26 mouse cellular contexts compared by ENCODE assay signal in the genomic region with DNA sequence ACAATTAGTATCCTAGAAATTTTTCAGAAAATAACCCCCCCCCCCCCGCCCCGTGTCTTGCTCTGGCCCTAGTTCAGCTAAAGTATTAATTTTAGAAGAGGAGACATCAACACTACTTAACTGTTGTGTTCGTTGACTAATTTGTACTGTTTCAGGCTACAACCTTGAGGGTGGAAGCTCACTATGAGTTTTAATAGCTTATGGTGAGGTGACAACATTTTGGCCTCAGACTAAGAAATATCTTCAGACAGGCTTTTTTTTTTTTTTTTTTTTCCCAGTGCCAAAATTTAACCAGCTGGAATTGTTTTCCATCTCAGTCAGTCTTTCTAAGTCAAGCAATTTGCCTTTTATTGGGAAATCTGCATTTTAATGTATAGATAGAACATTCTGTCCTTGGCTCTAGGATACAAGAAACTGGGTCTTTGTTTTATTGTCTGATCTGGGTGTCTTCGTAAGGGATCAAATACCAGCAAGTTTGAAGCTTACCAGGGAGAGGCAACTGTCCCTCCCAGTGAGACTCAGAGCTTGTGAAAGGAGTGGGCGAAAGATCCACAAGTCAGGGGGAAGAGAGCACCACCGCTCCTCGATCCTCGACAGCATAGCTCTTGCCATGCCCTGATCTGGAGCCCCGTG. TPM values are rescaled to one million over a fixed set of nuclear protein-coding genes. Genes with fewer than 3 reads are reported as not detected.
DNase-seq lines count a peak whose midpoint lies in the region; ATAC-seq and TF ChIP-seq lines count a peak whose summit lies in the region.
"Had no signal": no experiment of that assay in that cellular context is flagged by ENCODE, and none has a peak within 500 bp of the region (broad histone marks: within the 10 kb centered on the region; RNA-seq: fewer than 3 reads in every experiment).

No protein-coding gene starts in this region.

- H3K27ac ChIP-seq in lung, embryonic 14.5 days (ENCODE audit: low read depth), result no peak overlapping the region
- H3K27ac ChIP-seq in lung, embryonic 16.5 days (ENCODE audit: low read length), result peak overlapping the region; percentile 79
- no peak overlapping the region for H3K27ac ChIP-seq in midbrain, embryonic 11.5 days (ENCODE audit: low read depth, low read length)
- no peak overlapping the region for H3K27ac ChIP-seq in midbrain, embryonic 13.5 days
- H3K27ac ChIP-seq: embryonic facial prominence, embryonic 13.5 days; embryonic facial prominence, embryonic 15.5 days; forebrain, embryonic 10.5 days; forebrain, embryonic 12.5 days had no signal

- H3K27me3 ChIP-seq in lung, embryonic 14.5 days (ENCODE audit: insufficient read depth, low read length), result no peaks in the 10 kb centered on the region
- no peaks in the 10 kb centered on the region for H3K27me3 ChIP-seq in lung, embryonic 16.5 days (ENCODE audit: control insufficient read depth, insufficient read depth, low read depth, low read length)
- H3K27me3 ChIP-seq in midbrain, embryonic 11.5 days (ENCODE audit: control insufficient read depth, insufficient read depth, low read length), result peaks cover 6% of the 10 kb centered on the region; the same call in 1 of the 2 replicates
- H3K27me3 ChIP-seq in midbrain, embryonic 13.5 days, result peaks cover 11% of the 10 kb centered on the region
- H3K27me3 ChIP-seq: embryonic facial prominence, embryonic 13.5 days; embryonic facial prominence, embryonic 15.5 days; forebrain, embryonic 12.5 days; Patski had no signal

- H3K4me3 ChIP-seq in lung, embryonic 14.5 days (ENCODE audit: low read depth, low read length), result no peak overlapping the region
- H3K4me3 ChIP-seq in lung, adult 2 months (replicated peaks; ENCODE audit: extremely low read depth, low read depth, low read length), result no peak overlapping the region
- no peak overlapping the region for H3K4me3 ChIP-seq in lung, embryonic 16.5 days (ENCODE audit: low read length)
- H3K4me3 ChIP-seq in midbrain, embryonic 11.5 days (ENCODE audit: low read depth, low read length), result no peak overlapping the region
- no peak overlapping the region for H3K4me3 ChIP-seq in midbrain, embryonic 13.5 days (replicated peaks)
- H3K4me3 ChIP-seq: embryonic facial prominence, embryonic 13.5 days; embryonic facial prominence, embryonic 15.5 days; erythroblast, embryonic 14.5 days; forebrain, embryonic 10.5 days; forebrain, embryonic 12.5 days had no signal

- no peak overlapping the region for H3K9ac ChIP-seq in lung, embryonic 14.5 days
- no peak overlapping the region for H3K9ac ChIP-seq in lung, embryonic 16.5 days (ENCODE audit: low read length)
- no peak overlapping the region for H3K9ac ChIP-seq in midbrain, embryonic 11.5 days (ENCODE audit: low read length)
- no peak overlapping the region for H3K9ac ChIP-seq in midbrain, embryonic 13.5 days (replicated peaks)
- H3K9ac ChIP-seq: embryonic facial prominence, embryonic 13.5 days; embryonic facial prominence, embryonic 15.5 days; forebrain, embryonic 12.5 days had no signal

- H3K36me3 ChIP-seq in lung, embryonic 14.5 days (ENCODE audit: insufficient read depth), result no peaks in the 10 kb centered on the region
- H3K36me3 ChIP-seq in lung, embryonic 16.5 days (ENCODE audit: control insufficient read depth, insufficient read depth, low read length), result no peaks in the 10 kb centered on the region
- no peaks in the 10 kb centered on the region for H3K36me3 ChIP-seq in midbrain, embryonic 11.5 days (ENCODE audit: control insufficient read depth, insufficient read depth, low read length)
- no peaks in the 10 kb centered on the region for H3K36me3 ChIP-seq in midbrain, embryonic 13.5 days
- H3K36me3 ChIP-seq: embryonic facial prominence, embryonic 13.5 days; embryonic facial prominence, embryonic 15.5 days; forebrain, embryonic 10.5 days; forebrain, embryonic 12.5 days; G1E had no signal

- WGBS in lung, embryonic 14.5 days, result 80% methylated on average over 9 of the region's 9 CpGs
- 72% methylated on average over 9 of the region's 9 CpGs for WGBS in lung, adult 2 months
- 70% methylated on average over 9 of the region's 9 CpGs for whole genome bisulfite sequencing in lung, embryonic 16.5 days
- 74% methylated on average over 9 of the region's 9 CpGs for WGBS in midbrain, embryonic 11.5 days
- WGBS in midbrain, embryonic 13.5 days, result 80% methylated on average over 9 of the region's 9 CpGs

- peak; percentile 21 for DNase-seq in lung, embryonic 14.5 days
- DNase-seq in lung, adult 2 months, result no peak
- no peak for DNase-seq in lung, postnatal 14 days
- DNase-seq in midbrain, embryonic 11.5 days (ENCODE audit: low spot score, missing footprints), result peak; percentile 31
- DNase-seq: adrenal gland, postnatal 10 days; adrenal gland, postnatal 25 days; B cell, adult 2 months; cerebellum, adult 11 months; cerebellum, adult 18-20 months; cerebellum, adult 8-10 months; cerebellum, adult 9-11 months; cerebellum, postnatal 14 days; cerebellum, postnatal 36 days; embryo, embryonic 11 days had no signal

- no peak for ATAC-seq in lung, embryonic 14.5 days (ENCODE audit: insufficient read depth)
- peak; percentile 74 for ATAC-seq in lung, embryonic 16.5 days (ENCODE audit: low read depth)
- ATAC-seq in midbrain, embryonic 11.5 days (ENCODE audit: low FRiP score), result no peak
- no peak for ATAC-seq in midbrain, embryonic 13.5 days
- ATAC-seq: CD4-positive, CD25-positive, alpha-beta regulatory T cell, adult 4 months; forebrain, embryonic 14.5 days; forebrain, embryonic 16.5 days; Patski had no signal

- no peak overlapping the region for H3K4me2 ChIP-seq in lung, embryonic 14.5 days
- no peak overlapping the region for H3K4me2 ChIP-seq in lung, embryonic 16.5 days (ENCODE audit: low read depth, low read length)
- no peak overlapping the region for H3K4me2 ChIP-seq in midbrain, embryonic 11.5 days
- no peak overlapping the region for H3K4me2 ChIP-seq in midbrain, embryonic 13.5 days (replicated peaks)
- H3K4me2 ChIP-seq: embryonic facial prominence, embryonic 13.5 days; embryonic facial prominence, embryonic 15.5 days; forebrain, embryonic 12.5 days had no signal

- TF ChIP-seq POLR2A in lung, adult 2 months (IDR thresholded peaks at IDR 0.05; ENCODE audit: borderline replicate concordance, extremely low read depth, low read depth, low read length), result no peak

- H3K9me3 ChIP-seq in lung, embryonic 14.5 days (ENCODE audit: low read depth, low read length), result no peaks in the 10 kb centered on the region
- H3K9me3 ChIP-seq in lung, embryonic 16.5 days (ENCODE audit: control insufficient read depth, low read length), result no peaks in the 10 kb centered on the region
- H3K9me3 ChIP-seq in midbrain, embryonic 11.5 days (ENCODE audit: control insufficient read depth, low read length), result 0 out of 2 replicates have a peak, but pooled peaks cover 3% of the 10 kb centered on the region
- no peaks in the 10 kb centered on the region for H3K9me3 ChIP-seq in midbrain, embryonic 13.5 days
- H3K9me3 ChIP-seq: embryonic facial prominence, embryonic 15.5 days; forebrain, embryonic 12.5 days; G1E had no signal

- TF ChIP-seq CTCF in lung, embryonic 14.5 days (IDR thresholded peaks at IDR 0.05; ENCODE audit: low read depth), result no peak
- TF ChIP-seq CTCF in lung, adult 2 months (IDR thresholded peaks at IDR 0.05; ENCODE audit: insufficient read depth, low read length), result no peak

- H3K4me1 ChIP-seq in lung, embryonic 14.5 days (ENCODE audit: insufficient read depth), result no peaks in the 10 kb centered on the region
- no peaks in the 10 kb centered on the region for H3K4me1 ChIP-seq in lung, adult 2 months (ENCODE audit: control insufficient read depth, insufficient read depth, low read length)
- 0 out of 2 replicates have a peak, but pooled peaks cover 3% of the 10 kb centered on the region for H3K4me1 ChIP-seq in lung, embryonic 16.5 days (replicated peaks; ENCODE audit: control insufficient read depth, insufficient read depth, low read length)
- H3K4me1 ChIP-seq in midbrain, embryonic 11.5 days (ENCODE audit: control insufficient read depth, insufficient read depth, low read length), result no peaks in the 10 kb centered on the region
- 0 out of 2 replicates have a peak, but pooled peaks cover 6% of the 10 kb centered on the region for H3K4me1 ChIP-seq in midbrain, embryonic 13.5 days (replicated peaks)
- H3K4me1 ChIP-seq: embryonic facial prominence, embryonic 13.5 days; embryonic facial prominence, embryonic 15.5 days had no signal

RNA-seq across cellular contexts. Expression of gene Mylk, which starts 19.1 kb away (rescaled TPM):
- 117 and 122 TPM in 2 replicates for polyA plus RNA-seq in lung, embryonic 14.5 days (2014; fragmentation: Nextera tagmentation; extraction: Ambion mirVana)
- 208 and 233 TPM in 2 replicates for polyA plus RNA-seq in lung, adult 2 months (2012; rRNA removed)
- polyA plus RNA-seq in lung, embryonic 16.5 days (2015; fragmentation: Nextera tagmentation; extraction: Ambion mirVana), result 141 and 144 TPM in 2 replicates
- 6.9 TPM in 2 replicates for polyA plus RNA-seq in midbrain, embryonic 11.5 days (2014; fragmentation: Nextera tagmentation; extraction: Ambion mirVana)
- polyA plus RNA-seq in midbrain, embryonic 13.5 days (2015; fragmentation: Nextera tagmentation; extraction: Ambion mirVana), result 3.7 and 3.9 TPM in 2 replicates
- polyA plus RNA-seq: CD4-positive, CD25-positive, alpha-beta regulatory T cell, adult 4 months; erythroblast, embryonic 14.5 days; G1E had no signal

Comparison
In these comparisons a context has a peak if more than half of its experiments do, and no peak if none do; other contexts are left out.
1. DNase-seq: peak in lung, embryonic 14.5 days (single experiment) and midbrain, embryonic 11.5 days (single experiment); none in lung, adult 2 months (single experiment) and lung, postnatal 14 days (single experiment).
2. RNA of gene Mylk, which starts 19.1 kb away (polyA plus RNA-seq): 208 to 233 TPM in lung, adult 2 months, 141 to 144 TPM in lung, embryonic 16.5 days and 117 to 122 TPM in lung, embryonic 14.5 days; 6.9 TPM in midbrain, embryonic 11.5 days and 3.7 to 3.9 TPM in midbrain, embryonic 13.5 days; every median in the first group is over 10 times any median in the second.